Mouse (Mus musculus): ENCODE results near the gene Immp1l. TPM values are rescaled to one million over a fixed set of nuclear protein-coding genes. Genes with fewer than 3 reads are reported as not detected.

The Immp1l gene
- total RNA-seq, 2 experiments from 2014 or later = 24.5 to 30.6 TPM

GRCm38 (mm10) chr2:105951350-105951940 lies 47.0 kb downstream of the Immp1l start:
- no peak for TF ChIP-seq CTCF (IDR thresholded peaks at IDR 0.05)
- intact Hi-C loops (cut with DNase I) = no loop called here
- no peak overlapping the region for H3K27ac ChIP-seq
- no peak for DNase-seq (ENCODE audit: extremely low spot score in 1 of 2, low spot score in 2 of 2)
- no peak overlapping the region for H3K4me3 ChIP-seq

- intact Hi-C loops (cut with DNase I) = no loop called here
- DNase-seq (ENCODE audit: extremely low spot score in 1 of 2, low spot score in 2 of 2) = no peak
- no peak for TF ChIP-seq CTCF (IDR thresholded peaks at IDR 0.05)
- no peak overlapping the region for H3K4me3 ChIP-seq
- H3K27ac ChIP-seq = no peak overlapping the region
These were observed 49.4 kb downstream of the Immp1l start for GRCm38 (mm10) chr2:105953862-105954261.

DNA sequence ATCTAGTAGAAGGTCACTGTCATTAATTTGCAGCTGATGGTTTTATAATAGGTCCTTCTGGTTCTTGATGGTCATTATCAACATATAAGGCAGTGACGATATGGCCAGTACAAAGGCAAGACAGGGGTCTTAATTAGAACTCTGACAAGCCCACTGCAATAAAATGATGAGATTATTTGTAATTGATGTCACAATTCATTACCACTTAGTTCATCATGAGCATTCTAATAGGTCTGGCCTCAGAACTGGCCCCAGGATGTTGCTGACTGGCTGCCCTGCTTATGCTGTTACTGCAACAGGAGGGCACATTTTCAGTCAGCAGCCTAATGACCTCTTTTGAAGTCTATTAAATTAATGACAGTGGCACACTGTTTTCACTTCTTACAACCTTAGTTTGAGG lies 59.0 kb downstream of the Immp1l start:
- intact Hi-C loops (cut with DNase I) = no loop called here
- TF ChIP-seq CTCF (IDR thresholded peaks at IDR 0.05) = no peak

DNA sequence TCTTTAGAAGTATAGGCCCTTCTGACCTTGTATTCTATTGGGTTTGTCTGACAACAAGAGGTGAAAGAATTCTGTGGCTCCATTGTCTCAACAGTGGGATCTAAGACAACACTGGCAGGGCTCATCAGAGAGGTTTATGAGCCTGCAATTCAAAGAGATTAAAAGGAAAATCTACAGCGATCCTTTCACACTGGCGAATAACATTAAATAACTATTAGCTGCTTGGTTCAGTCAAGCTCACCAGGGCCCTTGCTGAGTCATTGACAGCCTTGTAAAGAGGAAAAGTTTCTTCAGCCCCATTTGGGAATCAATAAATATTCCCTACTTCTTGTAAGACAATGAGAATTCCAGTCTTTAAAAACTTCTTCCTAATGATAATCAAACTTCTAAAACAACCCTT lies 69.5 kb downstream of the Immp1l start:
- Histone ChIP-seq H3K4me3 (no peak overlapping the region), H3K27ac (no peak overlapping the region)
- intact Hi-C loops (cut with DNase I) = no loop called here
- DNase-seq (ENCODE audit: extremely low spot score in 1 of 2, low spot score in 2 of 2) = no peak
- no peak for TF ChIP-seq CTCF (IDR thresholded peaks at IDR 0.05)

More for the DNA sequence above, 59.0 kb downstream of the Immp1l start:
- H3K4me3 ChIP-seq = no peak overlapping the region
- H3K27ac ChIP-seq = no peak overlapping the region
- DNase-seq (ENCODE audit: extremely low spot score in 1 of 2, low spot score in 2 of 2) = no peak

GRCm38 (mm10) chr2:105978065-105978464 lies 73.6 kb downstream of the Immp1l start:
- Histone ChIP-seq H3K27ac (no peak overlapping the region), H3K4me3 (no peak overlapping the region)
- no peak for TF ChIP-seq CTCF (IDR thresholded peaks at IDR 0.05)
- DNase-seq (ENCODE audit: extremely low spot score in 1 of 2, low spot score in 2 of 2) = no peak
- intact Hi-C loops (cut with DNase I) = no loop called here

DNA sequence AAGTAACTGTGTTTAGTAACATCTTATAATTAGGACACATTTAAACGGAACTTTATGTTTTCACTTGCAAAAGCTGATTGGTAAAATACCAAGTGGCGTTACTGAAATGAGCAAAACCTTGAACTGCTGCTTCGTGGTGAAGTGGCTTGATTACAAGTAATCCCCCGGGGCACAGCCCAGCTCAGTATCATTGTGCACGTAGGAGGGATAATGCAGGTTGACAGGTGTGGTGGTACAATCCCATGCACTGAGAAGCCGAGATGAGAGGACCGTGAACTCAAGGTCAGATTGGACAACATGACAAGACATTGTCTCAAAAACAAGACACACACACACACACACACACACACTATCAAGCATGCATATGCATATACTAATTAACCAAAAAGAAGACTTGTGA lies 80.8 kb downstream of the Immp1l start:
- DNase-seq (ENCODE audit: extremely low spot score in 1 of 2, low spot score in 2 of 2) = no peak
- Histone ChIP-seq H3K4me3 (no peak overlapping the region), H3K27ac (no peak overlapping the region)
- intact Hi-C loops (cut with DNase I) = loop anchor here (10.0 kb wide), 1 partner anchor 370 kb away; no protein-coding TSS in a partner anchor
- TF ChIP-seq CTCF (IDR thresholded peaks at IDR 0.05) = no peak

- intact Hi-C loops (cut with DNase I) = loop anchor here (10.0 kb wide), 1 partner anchor 372 kb away; no protein-coding TSS in a partner anchor
- no peak for TF ChIP-seq CTCF (IDR thresholded peaks at IDR 0.05)
These were observed 82.7 kb downstream of the Immp1l start for GRCm38 (mm10) chr2:105987131-105987530.

GRCm38 (mm10) chr2:105987999-105988398 lies 83.6 kb downstream of the Immp1l start:
- Histone ChIP-seq H3K4me3 (no peak overlapping the region), H3K27ac (no peak overlapping the region)
- TF ChIP-seq CTCF (IDR thresholded peaks at IDR 0.05) = peak; percentile 31
- DNase-seq (ENCODE audit: extremely low spot score in 1 of 2, low spot score in 2 of 2) = no peak
- intact Hi-C loops (cut with DNase I) = loop anchor here (10.0 kb wide), 1 partner anchor 373 kb away; no protein-coding TSS in a partner anchor

More at GRCm38 (mm10) chr2:105987131-105987530, 82.7 kb downstream of the Immp1l start:
- no peak for DNase-seq (ENCODE audit: extremely low spot score in 1 of 2, low spot score in 2 of 2)
- Histone ChIP-seq H3K27ac (no peak overlapping the region), H3K4me3 (no peak overlapping the region)

GRCm38 (mm10) chr2:106002835-106003739 lies 98.6 kb downstream of the Immp1l start, which contains the start of gene Dnajc24:
TSS of gene Dnajc24 (minus strand) at chr2:106003549.
- no peak; the same call in 1 of the 2 replicates for TF ChIP-seq CTCF (IDR thresholded peaks at IDR 0.05)
- Histone ChIP-seq H3K27ac (peak within 1 kb of the TSS; percentile 76), H3K4me3 (peak within 1 kb of the TSS; percentile 83)
- DNase-seq (ENCODE audit: extremely low spot score in 1 of 2, low spot score in 2 of 2) = peak; percentile 90 to 92
- intact Hi-C loops (cut with DNase I) = loop anchor here (5.0 kb wide), 2 partner anchors 101 to 326 kb away; partner anchors contain the start of genes Elp4 and Immp1l

DNA sequence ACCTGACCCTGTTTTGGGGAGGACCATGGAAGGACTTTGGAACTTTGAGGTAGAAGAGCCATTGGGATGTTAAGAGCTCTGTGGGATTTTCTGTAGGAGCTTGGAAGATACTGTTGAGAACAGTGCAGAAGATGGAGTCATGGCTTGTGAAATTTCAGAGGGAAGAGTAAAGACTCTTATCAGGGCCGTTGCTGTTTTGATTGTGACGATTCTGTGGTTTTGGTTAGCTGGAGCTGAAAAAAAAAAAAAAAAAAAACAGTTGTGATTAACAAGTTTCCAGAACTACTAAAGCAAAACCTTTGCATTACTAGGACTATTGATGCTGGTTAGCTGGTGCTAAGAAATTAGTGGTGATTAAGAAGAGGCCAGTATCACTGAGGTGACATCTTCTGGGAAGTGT lies 104.0 kb downstream of the Immp1l start:
- DNase-seq (ENCODE audit: extremely low spot score in 1 of 2, low spot score in 2 of 2) = no peak
- H3K27ac ChIP-seq = no peak overlapping the region
- no peak overlapping the region for H3K4me3 ChIP-seq
- TF ChIP-seq CTCF (IDR thresholded peaks at IDR 0.05) = no peak
- intact Hi-C loops (cut with DNase I) = no loop called here

Small RNA genes lying within 50 kb of the gene (microRNA-seq; reads per million reads assigned to microRNA genes)
- 0 reads per million in 2 experiments for gene Gm22002

Other genes starting within 250 kb of the Immp1l start
- 10 to 100 TPM in 1 of 2 experiments, 1 to 10 TPM in 1; 8.2 to 11.7 TPM for gene Pax6, start 235.7 kb upstream of the Immp1l start, total RNA-seq (2021)
- gene Elp4, start 74 bp upstream of the Immp1l start, total RNA-seq (2021) = 10 to 100 TPM; 18.8 to 19.5 TPM
- 10 to 100 TPM; 19.0 to 24.2 TPM for gene Dnajc24, start 98.9 kb downstream of the Immp1l start, total RNA-seq (2021)